Mouse (Mus musculus) MEL (cell line): Measurements from ENCODE around the gene Letmd1. TPM values are rescaled to one million over a fixed set of nuclear protein-coding genes. Genes with fewer than 3 reads are reported as not detected.

ENCODE experiments used
- DNase-seq: peaks from one replicate; pipeline ENCODE4 v3.0.0; 2011; ENCODE audit warnings: low read depth, low spot score
- H3K27ac ChIP-seq: 2 replicates; pipeline ENCODE4 v1.5.1; 2012; ENCODE audit warnings: low read depth, mild to moderate bottlenecking, control low read depth, low read length, moderate library complexity; ENCODE audit not compliant: control insufficient read depth
- H3K27me3 ChIP-seq, 2 experiments: fragments of 150-350 bp in 1 of 2; sonication (generic) in 1 of 2; 2 replicates each; pipeline ENCODE4 v1.6.1; 2012; ENCODE audit warnings: low read length in 2 of 2, mild to moderate bottlenecking in 2 of 2, improper control_type of control experiment in 1 of 2, moderate library complexity in 1 of 2; ENCODE audit not compliant: insufficient read depth in 2 of 2, control insufficient read depth in 1 of 2
- H3K36me3 ChIP-seq, 2 experiments: 2 replicates each; pipeline ENCODE4 v1.6.1; 2012 to 2014; ENCODE audit warnings: low read length in 2 of 2, improper control_type of control experiment in 1 of 2, inconsistent platforms in 1 of 2, mild to moderate bottlenecking in 1 of 2; ENCODE audit not compliant: insufficient read depth in 2 of 2, control insufficient read depth in 1 of 2
- H3K4me1 ChIP-seq, 2 experiments: fragments of 150-350 bp in 1 of 2; sonication (generic) in 1 of 2; 2 replicates each; pipeline ENCODE4 v1.6.1; 2012; ENCODE audit warnings: low read length in 2 of 2, improper control_type of control experiment in 1 of 2, mild to moderate bottlenecking in 1 of 2; ENCODE audit not compliant: insufficient read depth in 2 of 2, control insufficient read depth in 1 of 2
- H3K4me3 ChIP-seq, 2 experiments: fragments of 150-350 bp in 1 of 2; sonication (generic) in 1 of 2; 2 replicates each; pipeline ENCODE4 v1.5.1; 2012; ENCODE audit warnings: low read depth in 2 of 2, low read length in 2 of 2, mild to moderate bottlenecking in 2 of 2, moderate library complexity in 2 of 2, control low read depth in 1 of 2, improper control_type of control experiment in 1 of 2; ENCODE audit not compliant: control insufficient read depth in 1 of 2, insufficient read depth in 1 of 2
- H3K79me2 ChIP-seq: 2 replicates; pipeline ENCODE4 v1.6.1; 2012; ENCODE audit warnings: mild to moderate bottlenecking, low read length, moderate library complexity; ENCODE audit not compliant: control insufficient read depth, poor library complexity, insufficient read depth
- H3K9ac ChIP-seq: 2 replicates; pipeline ENCODE4 v1.6.1; 2012; ENCODE audit warnings: low read depth, mild to moderate bottlenecking, control low read depth, low read length, moderate library complexity; ENCODE audit not compliant: control insufficient read depth, poor library complexity, severe bottlenecking
- H3K9me3 ChIP-seq: fragments of 150-350 bp; sonication (generic); replicated peaks from 2 replicates; pipeline ENCODE4 v1.6.1; 2012; ENCODE audit warnings: mild to moderate bottlenecking, low read length, improper control_type of control experiment, moderate library complexity; ENCODE audit not compliant: insufficient read depth
- CHD1 ChIP-seq: IDR thresholded peaks from 2 replicates; pipeline ENCODE4 v1.6.1; 2012; ENCODE audit warnings: low read depth, mild to moderate bottlenecking, inconsistent platforms, low read length, improper control_type of control experiment
- CTCF ChIP-seq, 3 experiments: IDR thresholded peaks in 2 of 3; conservative IDR thresholded peaks in 1 of 3; 2 replicates each; pipeline ENCODE4 v1.5.1; 2011 to 2012; ENCODE audit warnings: low read length in 3 of 3, low read depth in 2 of 3, mild to moderate bottlenecking in 2 of 3, improper control_type of control experiment in 1 of 3, inconsistent platforms in 1 of 3, mixed read lengths in 1 of 3, moderate library complexity in 1 of 3; ENCODE audit not compliant: control insufficient read depth in 1 of 3, insufficient read depth in 1 of 3, poor library complexity in 1 of 3, severe bottlenecking in 1 of 3
- E2F4 ChIP-seq: IDR thresholded peaks from 2 replicates; pipeline ENCODE4 v1.6.1; 2011; ENCODE audit warnings: low read depth, low read length, improper control_type of control experiment, borderline replicate concordance
- ELF1 ChIP-seq: IDR thresholded peaks from 2 replicates; pipeline ENCODE4 v1.6.1; 2014; ENCODE audit warnings: low read depth, mild to moderate bottlenecking, inconsistent platforms, low read length, improper control_type of control experiment, moderate library complexity
- EP300 ChIP-seq, 2 experiments: IDR thresholded peaks; 2 replicates each; pipeline ENCODE4 v1.6.1; 2011; ENCODE audit warnings: improper control_type of control experiment in 2 of 2, low read length in 2 of 2, low read depth in 1 of 2, mild to moderate bottlenecking in 1 of 2
- ETS1 ChIP-seq: IDR thresholded peaks from 2 replicates; pipeline ENCODE4 v1.6.1; 2012; ENCODE audit warnings: low read depth, mild to moderate bottlenecking, inconsistent platforms, low read length, improper control_type of control experiment, moderate library complexity
- GABPA ChIP-seq: IDR thresholded peaks from 2 replicates; pipeline ENCODE4 v1.6.1; 2012; ENCODE audit warnings: low read depth, mild to moderate bottlenecking, inconsistent platforms, low read length, improper control_type of control experiment, moderate library complexity
- GATA1 ChIP-seq: IDR thresholded peaks from 2 replicates; pipeline ENCODE4 v1.6.1; 2011; ENCODE audit warnings: low read depth, low read length, improper control_type of control experiment
- HCFC1 ChIP-seq: IDR thresholded peaks from 2 replicates; pipeline ENCODE4 v1.6.1; 2012; ENCODE audit warnings: low read depth, mild to moderate bottlenecking, inconsistent platforms, low read length, improper control_type of control experiment, moderate library complexity
- JUND ChIP-seq: IDR thresholded peaks from 2 replicates; pipeline ENCODE4 v1.6.1; 2011; ENCODE audit warnings: low read depth, mild to moderate bottlenecking, improper control_type of control experiment, low read length
- MAFK ChIP-seq: IDR thresholded peaks from 2 replicates; pipeline ENCODE4 v1.6.1; 2011; ENCODE audit warnings: low read depth, mild to moderate bottlenecking, low read length, improper control_type of control experiment, borderline replicate concordance
- MAX ChIP-seq: IDR thresholded peaks from 2 replicates; pipeline ENCODE4 v1.6.1; 2011; ENCODE audit warnings: low read length, improper control_type of control experiment
- MAZ ChIP-seq: IDR thresholded peaks from 2 replicates; pipeline ENCODE4 v1.6.1; 2012; ENCODE audit warnings: low read depth, mild to moderate bottlenecking, inconsistent platforms, low read length, improper control_type of control experiment
- MEF2A ChIP-seq: IDR thresholded peaks from 2 replicates; pipeline ENCODE4 v1.6.1; 2014; ENCODE audit warnings: low read depth, mild to moderate bottlenecking, inconsistent platforms, low read length, improper control_type of control experiment; ENCODE audit not compliant: poor library complexity, insufficient replicate concordance, severe bottlenecking; ENCODE audit errors: extremely low read depth
- MXI1 ChIP-seq: IDR thresholded peaks from 2 replicates; pipeline ENCODE4 v1.6.1; 2011; ENCODE audit warnings: mild to moderate bottlenecking, low read depth, low read length, improper control_type of control experiment
- MYB ChIP-seq: IDR thresholded peaks from 2 replicates; pipeline ENCODE4 v1.6.1; 2011; ENCODE audit warnings: mild to moderate bottlenecking, low read depth, low read length, improper control_type of control experiment
- MYC ChIP-seq: IDR thresholded peaks from 2 replicates; pipeline ENCODE4 v1.6.1; 2011; ENCODE audit warnings: low read depth, mild to moderate bottlenecking, low read length, improper control_type of control experiment, moderate library complexity
- POLR2A ChIP-seq, 2 experiments: IDR thresholded peaks; 2 replicates each; pipeline ENCODE4 v1.6.1; 2011 to 2012; ENCODE audit warnings: low read length in 2 of 2, mild to moderate bottlenecking in 2 of 2, control low read depth in 1 of 2, improper control_type of control experiment in 1 of 2, low read depth in 1 of 2, moderate library complexity in 1 of 2; ENCODE audit not compliant: control insufficient read depth in 1 of 2, insufficient read depth in 1 of 2, poor library complexity in 1 of 2
- POLR2AphosphoS5 ChIP-seq: IDR thresholded peaks from 2 replicates; pipeline ENCODE4 v1.6.1; 2012; ENCODE audit warnings: low read depth, borderline replicate concordance, mild to moderate bottlenecking, inconsistent platforms, low read length, moderate library complexity, mixed read lengths
- RCOR1 ChIP-seq: IDR thresholded peaks from 2 replicates; pipeline ENCODE4 v1.6.1; 2012; ENCODE audit warnings: low read depth, mild to moderate bottlenecking, inconsistent platforms, low read length, improper control_type of control experiment
- SIN3A ChIP-seq: IDR thresholded peaks from 2 replicates; pipeline ENCODE4 v1.6.1; 2012; ENCODE audit warnings: low read length, improper control_type of control experiment, inconsistent platforms
- TBP ChIP-seq: IDR thresholded peaks from 2 replicates; pipeline ENCODE4 v1.8.0; 2011; ENCODE audit warnings: low read depth, low read length, improper control_type of control experiment
- TCF12 ChIP-seq: IDR thresholded peaks from 2 replicates; pipeline ENCODE4 v1.6.1; 2014; ENCODE audit warnings: low read depth, mild to moderate bottlenecking, inconsistent platforms, low read length, improper control_type of control experiment, moderate library complexity
- UBTF ChIP-seq: IDR thresholded peaks from 2 replicates; pipeline ENCODE4 v1.6.1; 2012; ENCODE audit warnings: low read depth, mild to moderate bottlenecking, inconsistent platforms, low read length, improper control_type of control experiment, moderate library complexity, borderline replicate concordance; ENCODE audit not compliant: insufficient read depth
- USF1 ChIP-seq: IDR thresholded peaks from 2 replicates; pipeline ENCODE4 v1.6.1; 2014; ENCODE audit warnings: low read depth, mild to moderate bottlenecking, inconsistent platforms, low read length, improper control_type of control experiment, moderate library complexity
- USF2 ChIP-seq, 2 experiments: IDR thresholded peaks; 2 replicates each; pipeline ENCODE4 v1.6.1; 2011 to 2012; ENCODE audit warnings: improper control_type of control experiment in 2 of 2, low read length in 2 of 2, borderline replicate concordance in 1 of 2, inconsistent platforms in 1 of 2, low read depth in 1 of 2, mild to moderate bottlenecking in 1 of 2; ENCODE audit not compliant: insufficient read depth in 1 of 2
- polyA plus RNA-seq, 2 experiments: library from polyadenylated mRNA; stranded (reverse) in 1 of 2; unstranded in 1 of 2; fragments of >175 nt in 1 of 2; fragments of >200 nt in 1 of 2; gene quantifications; 2 replicates each; pipeline versions ENCODE4 v1.2.1 to v1.2.4; 2012; ENCODE audit warnings: low replicate concordance in 2 of 2, low read depth in 1 of 2; ENCODE audit not compliant: insufficient read length in 2 of 2, insufficient read depth in 1 of 2, missing spikeins in 1 of 2
- total RNA-seq: library from RNA; depleted of rRNA; stranded (reverse); fragments of 300-350 nt; gene quantifications from 2 replicates; pipeline ENCODE4 v1.2.3, GENCODE M21; 2012

Letmd1 gene
- total and polyA plus RNA-seq, 3 experiments: 38.8 to 277 (median 64.3) TPM

- TF ChIP-seq GATA1 (peak; percentile 100), CHD1 (0 out of 2 replicates have a peak, but pooled peaks have one; percentile 33), MYC (peak; percentile 73; the same call in 1 of the 2 replicates), GABPA (no peak), TBP (peak; percentile 91), MAFK (peak; percentile 52; the same call in 1 of the 2 replicates), MAZ (peak; percentile 100), MEF2A (no peak), CTCF (IDR thresholded peaks at IDR 0.05 in 2 of 3, conservative IDR thresholded peaks at IDR 0.05 in 1 of 3; ENCODE audit: control insufficient read depth in 1 of 3, insufficient read depth in 1 of 3, low read depth in 2 of 3, low read length in 3 of 3, poor library complexity in 1 of 3, severe bottlenecking in 1 of 3) (no peak), UBTF (no peak), USF2 (IDR thresholded peaks at IDR 0.05; ENCODE audit: borderline replicate concordance in 1 of 2, insufficient read depth in 1 of 2, low read depth in 1 of 2, low read length in 2 of 2) (no peak), ELF1 (no peak), MYB (peak; percentile 97)
Measured at GRCm38 (mm10) chr15:100419901-100420745, 48.7 kb upstream of the Letmd1 start (continued).

GRCm38 (mm10) chr15:100421059-100421757 lies 47.6 kb upstream of the Letmd1 start:
- Histone ChIP-seq H3K9me3 (no peaks in the 10 kb centered on the region), H3K4me3 (peak overlapping the region; percentile 85 to 98), H3K9ac (peak overlapping the region; percentile 96), H3K4me1 (peaks cover 33 to 45% of the 10 kb centered on the region in 2 experiments), H3K27ac (peak overlapping the region; percentile 94), H3K27me3 (no peaks in the 10 kb centered on the region), H3K79me2 (peaks cover 60% of the 10 kb centered on the region), H3K36me3 (peaks cover 8 to 39% of the 10 kb centered on the region in 2 experiments; a peak in 3 of 4 replicates)
- no peak; the same call in 1 of the 2 replicates for TF ChIP-seq SIN3A
- peak; percentile 36; the same call in 1 of the 2 replicates for TF ChIP-seq TCF12
- 0 out of 2 replicates have a peak, but pooled peaks have one; percentile 16 for TF ChIP-seq MAFK
- TF ChIP-seq GATA1: peak; percentile 57
- no peak for TF ChIP-seq JUND
- TF ChIP-seq MYB: no peak
- peak; percentile 56 for TF ChIP-seq MXI1
- no peak for TF ChIP-seq POLR2AphosphoS5
- no peak for TF ChIP-seq USF1
- TF ChIP-seq HCFC1: peak; percentile 27; the same call in 1 of the 2 replicates
- no peak for TF ChIP-seq E2F4
- TF ChIP-seq MAX: no peak
- TF ChIP-seq EP300 (IDR thresholded peaks at IDR 0.05; ENCODE audit: low read depth in 1 of 2, low read length in 2 of 2): peak; percentile 34 to 35; a peak in 3 of 4 replicates
- peak; percentile 65; the same call in 1 of the 2 replicates for TF ChIP-seq MAZ
- peak; percentile 74 for TF ChIP-seq ETS1
- TF ChIP-seq CHD1: 0 out of 2 replicates have a peak, but pooled peaks have one; percentile 42
- no peak for TF ChIP-seq CTCF (IDR thresholded peaks at IDR 0.05 in 2 of 3, conservative IDR thresholded peaks at IDR 0.05 in 1 of 3; ENCODE audit: control insufficient read depth in 1 of 3, insufficient read depth in 1 of 3, low read depth in 2 of 3, low read length in 3 of 3, poor library complexity in 1 of 3, severe bottlenecking in 1 of 3)
- 0 out of 2 replicates have a peak, but pooled peaks have one; percentile 37 for TF ChIP-seq TBP
- peak in 1 of 2 experiments; percentile 41; a peak in 1 of 4 replicates for TF ChIP-seq POLR2A (IDR thresholded peaks at IDR 0.05; ENCODE audit: control insufficient read depth in 1 of 2, insufficient read depth in 1 of 2, low read depth in 1 of 2, low read length in 2 of 2, poor library complexity in 1 of 2)
- TF ChIP-seq RCOR1: peak; percentile 70; the same call in 1 of the 2 replicates
- peak; percentile 80 for DNase-seq
